Mouse (Mus musculus): ENCODE measurements at regions not wholly inside any gene's neighbourhood (a gene's known extent, or its start where the extent isn't known, plus 50 kb on each side); places are given as distances from the start of the nearest gene placed in this dataset.

- Histone ChIP-seq H3K9ac (ENCODE audit: insufficient read depth, low read depth, low read length, poor library complexity, severe bottlenecking) (no peak overlapping the region), H3K9me3 (ENCODE audit: control insufficient read depth, insufficient read depth, low read depth, low read length) (no peaks in the 10 kb centered on the region), H3K36me3 (ENCODE audit: control insufficient read depth, insufficient read depth, low read length, poor library complexity, severe bottlenecking) (no peaks in the 10 kb centered on the region), H3K27ac (ENCODE audit: insufficient read depth, low read depth, low read length, poor library complexity, severe bottlenecking) (no peak overlapping the region), H3K4me1 (ENCODE audit: control insufficient read depth in 2 of 2, insufficient read depth in 2 of 2, low read length in 2 of 2, poor library complexity in 1 of 2) (no peaks in the 10 kb centered on the region), H3K4me3 (ENCODE audit: insufficient read depth in 1 of 2, low read depth in 1 of 2, low read length in 2 of 2, poor library complexity in 1 of 2, severe bottlenecking in 1 of 2) (no peak overlapping the region)
- TF ChIP-seq MAFK (IDR thresholded peaks at IDR 0.05; ENCODE audit: insufficient read depth, low read depth, low read length) (no peak), HCFC1 (IDR thresholded peaks at IDR 0.05; ENCODE audit: borderline replicate concordance, insufficient read depth, low read length) (no peak), ZNF384 (IDR thresholded peaks at IDR 0.05; ENCODE audit: low read depth, low read length) (no peak), ZC3H11A (IDR thresholded peaks at IDR 0.05; ENCODE audit: borderline replicate concordance, low read depth, low read length) (no peak), CHD2 (IDR thresholded peaks at IDR 0.05; ENCODE audit: low read depth, low read length) (no peak)
- no peak for DNase-seq (ENCODE audit: low read depth, low spot score)
- in situ Hi-C loops (cut with MboI; ENCODE audit: low sequenced_read_pairs in 2 of 2, unreplicated experiment in 2 of 2), result no loop called here
These were observed 1497.2 kb downstream of the 4930444P10Rik start for GRCm38 (mm10) chr1:14595961-14596360.

DNA sequence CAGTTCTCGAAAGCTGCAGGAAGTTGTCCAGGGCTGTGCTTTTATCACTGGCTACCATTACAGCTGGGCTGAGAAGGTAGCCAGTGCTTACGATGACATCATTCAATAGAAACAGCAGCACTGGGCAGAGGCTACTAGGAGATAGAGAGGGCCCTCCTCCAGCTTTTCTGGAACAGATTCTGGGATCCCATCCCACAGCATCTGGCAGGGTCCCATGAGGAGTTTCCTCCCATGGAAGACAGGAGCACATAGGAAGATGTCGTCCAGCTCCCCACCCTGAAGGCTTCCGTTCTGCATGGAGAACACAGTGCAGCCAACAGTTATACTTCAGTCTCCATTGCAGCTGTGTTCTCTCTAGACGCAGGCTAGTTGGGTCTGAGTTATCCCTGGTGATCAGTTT lies 1503.2 kb downstream of the 4930444P10Rik start:
- Histone ChIP-seq H3K9me3 (ENCODE audit: control insufficient read depth, insufficient read depth, low read depth, low read length) (no peaks in the 10 kb centered on the region), H3K27ac (ENCODE audit: insufficient read depth, low read depth, low read length, poor library complexity, severe bottlenecking) (no peak overlapping the region), H3K9ac (ENCODE audit: insufficient read depth, low read depth, low read length, poor library complexity, severe bottlenecking) (no peak overlapping the region), H3K4me3 (ENCODE audit: insufficient read depth in 1 of 2, low read depth in 1 of 2, low read length in 2 of 2, poor library complexity in 1 of 2, severe bottlenecking in 1 of 2) (no peak overlapping the region), H3K4me1 (ENCODE audit: control insufficient read depth in 2 of 2, insufficient read depth in 2 of 2, low read length in 2 of 2, poor library complexity in 1 of 2) (no peaks in the 10 kb centered on the region), H3K36me3 (ENCODE audit: control insufficient read depth, insufficient read depth, low read length, poor library complexity, severe bottlenecking) (no peaks in the 10 kb centered on the region)
- DNase-seq (ENCODE audit: low read depth, low spot score), result no peak
- in situ Hi-C loops (cut with MboI; ENCODE audit: low sequenced_read_pairs in 2 of 2, unreplicated experiment in 2 of 2), result no loop called here
- no peak for TF ChIP-seq ZNF384 (IDR thresholded peaks at IDR 0.05; ENCODE audit: low read depth, low read length)
- TF ChIP-seq MAFK (IDR thresholded peaks at IDR 0.05; ENCODE audit: insufficient read depth, low read depth, low read length), result no peak
- no peak for TF ChIP-seq HCFC1 (IDR thresholded peaks at IDR 0.05; ENCODE audit: borderline replicate concordance, insufficient read depth, low read length)
- TF ChIP-seq CHD2 (IDR thresholded peaks at IDR 0.05; ENCODE audit: low read depth, low read length), result no peak
- no peak for TF ChIP-seq ZC3H11A (IDR thresholded peaks at IDR 0.05; ENCODE audit: borderline replicate concordance, low read depth, low read length)

DNA sequence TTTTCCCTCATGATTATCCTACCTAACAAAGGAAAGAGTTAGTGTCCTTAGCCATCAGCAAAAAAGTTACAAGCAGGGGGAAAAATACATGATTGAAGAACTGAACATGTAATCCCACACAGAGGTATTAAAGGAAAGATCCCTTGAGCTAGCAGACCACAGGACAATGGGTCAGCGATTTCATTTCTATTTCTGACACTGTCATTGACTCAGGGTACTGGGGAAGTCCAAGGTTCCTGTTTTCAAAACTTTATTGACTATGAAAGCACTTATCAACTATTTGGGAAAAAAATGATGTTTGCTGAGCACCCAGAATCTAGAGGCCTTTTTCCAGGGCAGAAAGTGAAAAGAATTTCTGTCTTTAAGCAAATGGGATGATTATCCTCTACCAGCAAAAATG lies 1513.7 kb downstream of the 4930444P10Rik start:
- Histone ChIP-seq H3K9ac (ENCODE audit: insufficient read depth, low read depth, low read length, poor library complexity, severe bottlenecking) (no peak overlapping the region), H3K4me3 (ENCODE audit: insufficient read depth in 1 of 2, low read depth in 1 of 2, low read length in 2 of 2, poor library complexity in 1 of 2, severe bottlenecking in 1 of 2) (no peak overlapping the region), H3K4me1 (ENCODE audit: control insufficient read depth in 2 of 2, insufficient read depth in 2 of 2, low read length in 2 of 2, poor library complexity in 1 of 2) (no peaks in the 10 kb centered on the region), H3K36me3 (ENCODE audit: control insufficient read depth, insufficient read depth, low read length, poor library complexity, severe bottlenecking) (no peaks in the 10 kb centered on the region), H3K27ac (ENCODE audit: insufficient read depth, low read depth, low read length, poor library complexity, severe bottlenecking) (no peak overlapping the region), H3K9me3 (ENCODE audit: control insufficient read depth, insufficient read depth, low read depth, low read length) (no peaks in the 10 kb centered on the region)
- TF ChIP-seq HCFC1 (IDR thresholded peaks at IDR 0.05; ENCODE audit: borderline replicate concordance, insufficient read depth, low read length), result no peak
- no peak for TF ChIP-seq ZNF384 (IDR thresholded peaks at IDR 0.05; ENCODE audit: low read depth, low read length)
- TF ChIP-seq MAFK (IDR thresholded peaks at IDR 0.05; ENCODE audit: insufficient read depth, low read depth, low read length), result no peak
- no peak for TF ChIP-seq ZC3H11A (IDR thresholded peaks at IDR 0.05; ENCODE audit: borderline replicate concordance, low read depth, low read length)
- TF ChIP-seq CHD2 (IDR thresholded peaks at IDR 0.05; ENCODE audit: low read depth, low read length), result no peak
- DNase-seq (ENCODE audit: low read depth, low spot score), result no peak
- in situ Hi-C loops (cut with MboI; ENCODE audit: low sequenced_read_pairs in 2 of 2, unreplicated experiment in 2 of 2), result no loop called here

DNA sequence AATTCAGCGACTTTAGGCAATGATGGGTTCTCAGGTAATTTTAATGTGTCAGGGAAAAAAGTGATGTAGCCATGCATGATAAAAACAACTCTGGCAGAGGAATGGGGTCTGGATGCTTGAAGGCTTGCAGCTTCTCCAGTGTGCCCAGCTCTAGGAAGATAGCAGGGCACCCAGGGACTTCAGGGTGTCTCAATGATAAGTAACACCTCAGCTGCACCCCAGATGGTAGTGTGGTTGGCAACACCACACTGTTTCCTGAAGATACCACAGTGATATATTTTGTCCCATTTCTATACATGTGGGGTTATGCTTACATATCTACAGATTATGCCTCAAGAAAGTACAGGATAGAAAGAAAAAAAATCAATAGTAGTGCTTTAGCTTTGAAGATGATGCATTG lies 1516.9 kb downstream of the 4930444P10Rik start:
- no peaks in the 10 kb centered on the region for H3K36me3 ChIP-seq (ENCODE audit: control insufficient read depth, insufficient read depth, low read length, poor library complexity, severe bottlenecking)
- in situ Hi-C loops (cut with MboI; ENCODE audit: low sequenced_read_pairs in 2 of 2, unreplicated experiment in 2 of 2), result no loop called here
- no peak overlapping the region for H3K27ac ChIP-seq (ENCODE audit: insufficient read depth, low read depth, low read length, poor library complexity, severe bottlenecking)
- H3K4me1 ChIP-seq (ENCODE audit: control insufficient read depth in 2 of 2, insufficient read depth in 2 of 2, low read length in 2 of 2, poor library complexity in 1 of 2), result no peaks in the 10 kb centered on the region
- H3K9ac ChIP-seq (ENCODE audit: insufficient read depth, low read depth, low read length, poor library complexity, severe bottlenecking), result no peak overlapping the region
- no peak for DNase-seq (ENCODE audit: low read depth, low spot score)
- no peaks in the 10 kb centered on the region for H3K9me3 ChIP-seq (ENCODE audit: control insufficient read depth, insufficient read depth, low read depth, low read length)
- TF ChIP-seq MAFK (IDR thresholded peaks at IDR 0.05; ENCODE audit: insufficient read depth, low read depth, low read length) (no peak), ZC3H11A (IDR thresholded peaks at IDR 0.05; ENCODE audit: borderline replicate concordance, low read depth, low read length) (no peak)
- H3K4me3 ChIP-seq (ENCODE audit: insufficient read depth in 1 of 2, low read depth in 1 of 2, low read length in 2 of 2, poor library complexity in 1 of 2, severe bottlenecking in 1 of 2), result no peak overlapping the region

DNA sequence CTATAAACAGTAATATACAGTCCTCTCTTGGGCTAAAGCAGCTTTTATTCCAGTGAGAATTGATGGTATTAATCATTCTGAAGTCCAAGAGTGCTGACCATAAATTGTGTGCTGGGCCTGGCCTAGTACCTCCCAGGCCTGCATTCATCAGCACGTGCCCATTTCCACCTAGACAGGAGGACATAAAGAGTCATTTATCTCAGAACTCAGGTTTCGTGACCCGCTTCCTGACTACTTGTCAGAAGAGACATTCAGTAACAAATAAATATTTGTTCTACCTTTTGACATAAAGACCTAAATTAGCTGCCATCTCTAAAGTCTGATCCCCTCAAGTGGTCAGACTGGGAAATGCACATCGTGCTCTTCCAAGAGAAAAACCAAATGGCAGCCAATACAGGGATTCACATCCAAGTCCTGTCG lies 1522.6 kb downstream of the 4930444P10Rik start:
- Histone ChIP-seq H3K4me3 (ENCODE audit: insufficient read depth in 1 of 2, low read depth in 1 of 2, low read length in 2 of 2, poor library complexity in 1 of 2, severe bottlenecking in 1 of 2) (no peak overlapping the region), H3K27ac (ENCODE audit: insufficient read depth, low read depth, low read length, poor library complexity, severe bottlenecking) (no peak overlapping the region), H3K9ac (ENCODE audit: insufficient read depth, low read depth, low read length, poor library complexity, severe bottlenecking) (no peak overlapping the region), H3K9me3 (ENCODE audit: control insufficient read depth, insufficient read depth, low read depth, low read length) (no peaks in the 10 kb centered on the region), H3K36me3 (ENCODE audit: control insufficient read depth, insufficient read depth, low read length, poor library complexity, severe bottlenecking) (no peaks in the 10 kb centered on the region), H3K4me1 (ENCODE audit: control insufficient read depth in 2 of 2, insufficient read depth in 2 of 2, low read length in 2 of 2, poor library complexity in 1 of 2) (no peaks in the 10 kb centered on the region)
- peak; percentile 12 for DNase-seq (ENCODE audit: low read depth, low spot score)
- in situ Hi-C loops (cut with MboI; ENCODE audit: low sequenced_read_pairs in 2 of 2, unreplicated experiment in 2 of 2), result no loop called here
- TF ChIP-seq MAFK (IDR thresholded peaks at IDR 0.05; ENCODE audit: insufficient read depth, low read depth, low read length) (no peak), HCFC1 (IDR thresholded peaks at IDR 0.05; ENCODE audit: borderline replicate concordance, insufficient read depth, low read length) (no peak), CHD2 (IDR thresholded peaks at IDR 0.05; ENCODE audit: low read depth, low read length) (no peak), ZC3H11A (IDR thresholded peaks at IDR 0.05; ENCODE audit: borderline replicate concordance, low read depth, low read length) (no peak), ZNF384 (IDR thresholded peaks at IDR 0.05; ENCODE audit: low read depth, low read length) (no peak)
